Mouse (Mus musculus) small intestine, adult 2 months (tissue): Measurements from ENCODE around the gene Fkbp14.

Experiments
- CTCF ChIP-seq: fragments of 200-500 bp; IDR thresholded peaks from 2 replicates; pipeline ENCODE4 v1.5.1; 2012; ENCODE audit warnings: low read depth, mild to moderate bottlenecking, control low read depth, inconsistent platforms, low read length, moderate library complexity, mixed read lengths; ENCODE audit not compliant: insufficient replicate concordance, insufficient read length; ENCODE audit errors: extremely low read depth
- POLR2A ChIP-seq: fragments of 200-500 bp; IDR thresholded peaks from 2 replicates; pipeline ENCODE4 v1.6.1; 2012; ENCODE audit warnings: low read depth, mild to moderate bottlenecking, control low read depth, inconsistent platforms, low read length, moderate library complexity

DNA sequence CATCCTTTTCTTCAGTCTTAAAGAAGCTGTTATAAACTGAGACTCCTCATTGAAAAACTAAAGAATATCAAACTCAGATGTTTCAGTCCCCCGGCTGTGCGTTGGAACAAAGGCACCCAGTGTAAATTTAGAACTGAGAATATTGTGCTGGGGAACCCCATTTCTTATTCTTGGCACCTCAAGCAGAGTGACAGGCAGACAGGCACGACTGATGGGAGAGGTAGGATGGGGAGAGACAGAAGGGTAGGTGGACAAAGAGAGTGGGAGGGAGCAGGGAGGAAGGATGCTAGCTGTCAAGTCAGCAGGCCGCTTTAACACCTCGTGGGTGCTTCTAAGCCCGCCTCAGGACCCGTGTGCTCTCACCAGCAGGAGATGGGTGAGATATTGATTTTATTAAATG is 54.3 kb downstream of the Fkbp14 start:
- no peak for TF ChIP-seq CTCF
- no peak for TF ChIP-seq POLR2A
